Mouse (Mus musculus) stomach, embryonic 16.5 days (tissue): ENCODE data around the gene Xrn2. TPM values are rescaled to one million over a fixed set of nuclear protein-coding genes. Genes with fewer than 3 reads are reported as not detected.
"Not testable (repeated sequence)": the region's sequence is repeated elsewhere in the genome, so short reads cannot be mapped to it uniquely, and the experiment has no call there.

Source experiments
- ATAC-seq: fragments of 200-750 bp; cut with Nextera tagmentation; 2 replicates; pipeline ENCODE4 v1.8.0; 2017; ENCODE audit warnings: moderate number of reproducible peaks, moderate TSS enrichment; ENCODE audit not compliant: insufficient read depth, low FRiP score
- H3K27ac ChIP-seq: fragments of 300-500 bp; sonication (generic); 2 replicates; pipeline ENCODE4 v1.5.1; 2014; ENCODE audit warnings: low read length
- H3K27me3 ChIP-seq: fragments of 300-500 bp; sonication (generic); 2 replicates; pipeline ENCODE4 v1.6.1; 2014; ENCODE audit warnings: low read length, control low read depth, mixed read lengths; ENCODE audit not compliant: control insufficient read depth, insufficient read depth
- H3K36me3 ChIP-seq: fragments of 300-500 bp; sonication (generic); 2 replicates; pipeline ENCODE4 v1.6.1; 2014; ENCODE audit warnings: low read length; ENCODE audit not compliant: control insufficient read depth, insufficient read depth
- H3K4me1 ChIP-seq: fragments of 300-500 bp; sonication (generic); 2 replicates; pipeline ENCODE4 v1.6.1; 2014; ENCODE audit warnings: low read length, control low read depth, mixed read lengths; ENCODE audit not compliant: control insufficient read depth, insufficient read depth
- H3K4me2 ChIP-seq: fragments of 300-500 bp; sonication (generic); 2 replicates; pipeline ENCODE4 v1.6.1; 2014; ENCODE audit warnings: low read depth, low read length, mixed read lengths
- H3K4me3 ChIP-seq: fragments of 300-500 bp; sonication (generic); replicated peaks from 2 replicates; pipeline ENCODE4 v1.5.1; 2014; ENCODE audit warnings: mild to moderate bottlenecking, low read length
- H3K9ac ChIP-seq: fragments of 300-500 bp; sonication (generic); 2 replicates; pipeline ENCODE4 v1.6.1; 2014; ENCODE audit warnings: low read length
- H3K9me3 ChIP-seq: fragments of 300-500 bp; sonication (generic); replicated peaks from 2 replicates; pipeline ENCODE4 v1.6.1; 2016; ENCODE audit warnings: low read length, control low read depth; ENCODE audit not compliant: control insufficient read depth
- WGBS: fragments of 180-500 bp; shearing (Covaris S2); extraction: QIAGEN DNeasy Blood & Tissue Kit; methylation state at CpG from one replicate; pipeline ENCODE4 v1.1.7; 2014; 5-methylcytosine and 5-hydroxymethylcytosine counted together
- polyA plus RNA-seq: library from polyadenylated mRNA; unstranded; fragments of >200 nt; fragmentation: Nextera tagmentation; extraction: Ambion mirVana; gene quantifications from 2 replicates; pipeline ENCODE4 v1.2.1, GENCODE M21; 2015

Xrn2 gene
- polyA plus RNA-seq, 1 experiment from 2014 or later = 67.4 TPM

- no peak overlapping the region for H3K4me2 ChIP-seq
- H3K9me3 ChIP-seq = no peaks in the 10 kb centered on the region
- no peak overlapping the region for H3K4me3 ChIP-seq
- H3K4me1 ChIP-seq = peaks cover 11% of the 10 kb centered on the region
- H3K36me3 ChIP-seq = no peaks in the 10 kb centered on the region
- no peaks in the 10 kb centered on the region for H3K27me3 ChIP-seq
- WGBS = 92% methylated on average over 4 of the region's 4 CpGs
- no peak for ATAC-seq
- no peak overlapping the region for H3K27ac ChIP-seq
- H3K9ac ChIP-seq = no peak overlapping the region
These were observed 2.7 kb upstream of the Xrn2 start for GRCm38 (mm10) chr2:147010141-147010540.

GRCm38 (mm10) chr2:147010952-147011351, 1.8 kb upstream of the Xrn2 start:
- ATAC-seq = no peak
- 94% methylated on average over 9 of the region's 9 CpGs for WGBS
- H3K36me3 ChIP-seq = no peaks in the 10 kb centered on the region
- no peak overlapping the region for H3K27ac ChIP-seq
- no peaks in the 10 kb centered on the region for H3K27me3 ChIP-seq
- peaks cover 14% of the 10 kb centered on the region for H3K4me1 ChIP-seq
- H3K4me3 ChIP-seq = no peak overlapping the region
- H3K9me3 ChIP-seq = no peaks in the 10 kb centered on the region
- H3K4me2 ChIP-seq = no peak overlapping the region
- no peak overlapping the region for H3K9ac ChIP-seq

- Histone ChIP-seq H3K27ac (peak overlapping the region; percentile 98), H3K4me1 (peaks cover 14% of the 10 kb centered on the region), H3K27me3 (no peaks in the 10 kb centered on the region), H3K4me2 (peak overlapping the region; percentile 61), H3K9ac (peak overlapping the region; percentile 89), H3K9me3 (no peaks in the 10 kb centered on the region), H3K36me3 (no peaks in the 10 kb centered on the region), H3K4me3 (peak overlapping the region; percentile 79)
- no peak for ATAC-seq
- WGBS = 56% methylated on average over 3 of the region's 3 CpGs
These were observed 1.2 kb upstream of the Xrn2 start for GRCm38 (mm10) chr2:147011474-147012140.

- H3K4me2 ChIP-seq = peak overlapping the region; percentile 61
- 26% methylated on average over 7 of the region's 7 CpGs for WGBS
- H3K36me3 ChIP-seq = no peaks in the 10 kb centered on the region
- peak overlapping the region; percentile 98 for H3K27ac ChIP-seq
- ATAC-seq = no peak
- no peaks in the 10 kb centered on the region for H3K9me3 ChIP-seq
- peaks cover 14% of the 10 kb centered on the region for H3K4me1 ChIP-seq
- H3K4me3 ChIP-seq = peak overlapping the region; percentile 79
- peak overlapping the region; percentile 89 for H3K9ac ChIP-seq
- no peaks in the 10 kb centered on the region for H3K27me3 ChIP-seq
These were observed 614 bp upstream of the Xrn2 start for GRCm38 (mm10) chr2:147012141-147012622.

- H3K27ac ChIP-seq = peak overlapping the region; percentile 98
- H3K27me3 ChIP-seq = no peaks in the 10 kb centered on the region
- H3K4me2 ChIP-seq = peak overlapping the region; percentile 69
- H3K4me1 ChIP-seq = peaks cover 14% of the 10 kb centered on the region
- H3K36me3 ChIP-seq = no peaks in the 10 kb centered on the region
- H3K9ac ChIP-seq = peak overlapping the region; percentile 89
- peak overlapping the region; percentile 79 for H3K4me3 ChIP-seq
- H3K9me3 ChIP-seq = no peaks in the 10 kb centered on the region
- under 1% methylated on average over 59 of the region's 59 CpGs for WGBS
- ATAC-seq = peak; percentile 88
These were observed 586 bp downstream of the Xrn2 start for GRCm38 (mm10) chr2:147013194-147013969.

- no peaks in the 10 kb centered on the region for H3K36me3 ChIP-seq
- H3K4me2 ChIP-seq = peak overlapping the region; percentile 69
- H3K4me1 ChIP-seq = peaks cover 14% of the 10 kb centered on the region
- peak overlapping the region; percentile 79 for H3K4me3 ChIP-seq
- H3K27me3 ChIP-seq = no peaks in the 10 kb centered on the region
- peak overlapping the region; percentile 89; the same call in 1 of the 2 replicates for H3K9ac ChIP-seq
- ATAC-seq = no peak
- no peaks in the 10 kb centered on the region for H3K9me3 ChIP-seq
- H3K27ac ChIP-seq = peak overlapping the region; percentile 98
- 17% methylated on average over 15 of the region's 15 CpGs for WGBS
These were observed 1.5 kb downstream of the Xrn2 start for GRCm38 (mm10) chr2:147014101-147014886.

GRCm38 (mm10) chr2:147022041-147022440, 9.2 kb downstream of the Xrn2 start:
- H3K4me3 ChIP-seq, H3K27me3 ChIP-seq, H3K4me1 ChIP-seq, H3K9ac ChIP-seq, H3K4me2 ChIP-seq, ATAC-seq, H3K27ac ChIP-seq, H3K36me3 ChIP-seq, H3K9me3 ChIP-seq: not testable (repeated sequence)
- WGBS = 87% methylated on average over 1 of the region's 1 CpGs

GRCm38 (mm10) chr2:147023067-147023466, 10.3 kb downstream of the Xrn2 start:
- Histone ChIP-seq H3K36me3 (peaks cover 6% of the 10 kb centered on the region; the same call in 1 of the 2 replicates), H3K4me2 (no peak overlapping the region), H3K9me3 (no peaks in the 10 kb centered on the region), H3K27ac (no peak overlapping the region), H3K4me3 (no peak overlapping the region), H3K4me1 (no peaks in the 10 kb centered on the region), H3K27me3 (no peaks in the 10 kb centered on the region), H3K9ac (no peak overlapping the region)
- ATAC-seq = no peak
- 90% methylated on average over 5 of the region's 5 CpGs for WGBS
